Mouse (Mus musculus) heart, postnatal 36 days (tissue): Measurements from ENCODE around the gene Amigo3. TPM values are rescaled to one million over a fixed set of nuclear protein-coding genes. Genes with fewer than 3 reads are reported as not detected.

ENCODE experiments used
- DNase-seq, 2 experiments: peaks; one replicate each; pipeline ENCODE4 v3.0.0; 2021 to 2022
- intact Hi-C: fragments of 180-260 bp; cut with DNase I; formaldehyde crosslinking; loops from one replicate; pipeline ENCODE4 v1.15.1; 2025
- total RNA-seq, 2 experiments: library from RNA; stranded (reverse); gene quantifications; 2 replicates each; pipeline ENCODE4 v1.2.3; 2021

Amigo3 gene
- total RNA-seq, 2 experiments from 2014 or later = 1.1 to 1.4 TPM

GRCm38 (mm10) chr9:108051184-108051930 lies 1.6 kb upstream of the Amigo3 start:
- DNase-seq = no peak
- intact Hi-C loops = loop anchor here (2.0 to 5.0 kb wide), 2 partner anchors 49 to 89 kb away; partner anchors contain the start of gene Ip6k1

- intact Hi-C loops = loop anchor here (2.0 to 5.0 kb wide), 3 partner anchors 49 to 90 kb away; partner anchors contain the start of gene Ip6k1
- no peak for DNase-seq
Measured at GRCm38 (mm10) chr9:108051931-108052220, 1.1 kb upstream of the Amigo3 start.

DNA sequence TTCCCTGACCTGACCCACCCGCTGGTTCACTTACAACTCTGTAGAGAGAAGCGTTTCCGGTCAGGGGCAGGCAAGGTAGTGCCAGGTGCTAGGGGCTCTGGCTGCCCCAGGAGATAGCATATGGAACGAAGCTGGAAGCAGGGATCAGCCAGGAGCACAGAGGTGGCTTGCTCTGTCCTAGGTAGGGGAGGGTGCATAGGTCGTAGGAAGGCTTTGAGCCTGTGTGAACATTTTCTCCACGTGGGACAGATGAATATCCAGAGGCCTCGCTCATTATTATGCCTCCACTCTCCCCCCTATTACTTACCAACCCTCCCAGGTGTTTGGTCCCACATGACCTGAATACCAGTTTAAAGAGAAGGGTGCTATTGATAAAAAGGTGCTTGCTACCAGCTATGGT lies 548 bp upstream of the Amigo3 start:
- intact Hi-C loops = loop anchor here (2.0 to 5.0 kb wide), 2 partner anchors 66 to 90 kb away; no protein-coding TSS in a partner anchor
- no peak for DNase-seq

DNA sequence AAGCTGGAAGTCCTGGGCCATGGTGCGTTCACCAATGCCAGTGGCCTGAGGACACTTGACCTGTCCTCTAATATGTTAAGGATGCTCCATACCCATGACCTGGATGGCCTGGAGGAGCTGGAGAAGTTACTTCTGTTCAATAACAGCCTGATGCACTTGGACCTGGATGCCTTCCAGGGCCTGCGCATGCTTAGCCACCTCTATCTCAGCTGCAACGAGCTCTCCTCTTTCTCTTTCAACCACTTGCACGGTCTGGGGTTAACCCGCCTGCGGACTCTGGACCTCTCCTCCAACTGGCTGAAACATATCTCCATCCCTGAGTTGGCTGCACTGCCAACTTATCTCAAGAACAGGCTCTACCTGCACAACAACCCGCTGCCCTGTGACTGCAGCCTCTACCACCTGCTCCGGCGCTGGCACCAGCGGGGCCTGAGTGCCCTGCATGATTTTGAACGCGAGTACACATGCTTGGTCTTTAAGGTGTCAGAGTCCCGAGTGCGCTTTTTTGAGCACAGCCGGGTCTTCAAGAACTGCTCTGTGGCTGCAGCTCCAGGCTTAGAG lies 786 bp downstream of the Amigo3 start:
- DNase-seq = no peak
- intact Hi-C loops = loop anchor here (1.0 to 5.0 kb wide), 3 partner anchors 67 to 149 kb away; no protein-coding TSS in a partner anchor

DNA sequence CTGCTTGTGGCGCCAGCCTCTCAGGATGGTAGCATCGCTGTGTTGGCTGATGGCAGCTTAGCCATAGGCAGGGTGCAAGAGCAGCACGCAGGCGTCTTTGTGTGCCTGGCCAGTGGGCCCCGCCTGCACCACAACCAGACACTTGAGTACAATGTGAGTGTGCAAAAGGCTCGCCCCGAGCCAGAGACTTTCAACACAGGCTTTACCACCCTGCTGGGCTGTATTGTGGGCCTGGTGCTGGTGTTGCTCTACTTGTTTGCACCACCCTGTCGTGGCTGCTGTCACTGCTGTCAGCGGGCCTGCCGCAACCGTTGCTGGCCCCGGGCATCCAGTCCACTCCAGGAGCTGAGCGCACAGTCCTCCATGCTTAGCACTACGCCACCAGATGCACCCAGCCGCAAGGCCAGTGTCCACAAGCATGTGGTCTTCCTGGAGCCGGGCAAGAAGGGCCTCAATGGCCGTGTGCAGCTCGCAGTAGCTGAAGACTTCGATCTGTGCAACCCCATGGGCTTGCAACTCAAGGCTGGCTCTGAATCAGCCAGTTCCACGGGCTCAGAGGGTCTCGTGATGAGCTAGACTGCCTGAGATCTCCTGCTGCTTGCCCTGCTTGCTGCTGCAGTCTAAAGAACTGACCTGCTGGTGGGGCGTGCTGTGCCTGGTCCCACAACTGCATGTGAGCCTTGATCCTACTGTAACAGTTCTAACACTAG lies 1.5 kb downstream of the Amigo3 start:
- intact Hi-C loops = loop anchor here (5.0 kb wide), 1 partner anchor 92 kb away; no protein-coding TSS in a partner anchor
- no peak for DNase-seq

GRCm38 (mm10) chr9:108055061-108055460 lies 2.1 kb downstream of the Amigo3 start:
- DNase-seq = no peak
- intact Hi-C loops = no loop called here

DNA sequence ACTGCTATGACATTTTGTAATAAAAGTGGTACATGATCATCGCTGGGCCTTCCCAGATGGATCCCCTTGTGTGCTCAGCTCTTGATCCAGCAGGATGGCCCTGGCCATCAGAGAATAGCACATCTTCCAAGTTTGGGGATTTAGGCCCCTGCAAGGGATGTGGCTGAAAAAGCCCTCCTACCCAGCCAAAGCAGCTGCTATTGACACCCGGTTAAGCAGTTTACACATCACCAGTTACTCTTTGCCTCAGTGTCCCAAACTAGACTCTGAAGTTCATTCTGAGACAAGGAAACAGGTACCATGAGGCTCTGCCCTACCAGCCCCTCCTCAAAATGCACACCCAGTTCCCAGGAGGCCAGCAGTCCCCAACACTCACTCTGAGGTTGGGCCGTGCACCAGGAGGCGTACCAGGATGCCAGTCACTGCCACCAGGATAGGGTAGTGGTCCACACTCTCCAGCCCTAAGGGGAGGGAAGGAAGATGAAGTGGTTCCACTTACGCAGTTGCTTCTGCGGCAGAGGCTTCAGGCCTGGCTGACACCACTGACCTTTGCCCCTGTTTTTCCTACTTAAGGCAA lies 2.8 kb downstream of the Amigo3 start:
- DNase-seq = no peak
- intact Hi-C loops = no loop called here

DNA sequence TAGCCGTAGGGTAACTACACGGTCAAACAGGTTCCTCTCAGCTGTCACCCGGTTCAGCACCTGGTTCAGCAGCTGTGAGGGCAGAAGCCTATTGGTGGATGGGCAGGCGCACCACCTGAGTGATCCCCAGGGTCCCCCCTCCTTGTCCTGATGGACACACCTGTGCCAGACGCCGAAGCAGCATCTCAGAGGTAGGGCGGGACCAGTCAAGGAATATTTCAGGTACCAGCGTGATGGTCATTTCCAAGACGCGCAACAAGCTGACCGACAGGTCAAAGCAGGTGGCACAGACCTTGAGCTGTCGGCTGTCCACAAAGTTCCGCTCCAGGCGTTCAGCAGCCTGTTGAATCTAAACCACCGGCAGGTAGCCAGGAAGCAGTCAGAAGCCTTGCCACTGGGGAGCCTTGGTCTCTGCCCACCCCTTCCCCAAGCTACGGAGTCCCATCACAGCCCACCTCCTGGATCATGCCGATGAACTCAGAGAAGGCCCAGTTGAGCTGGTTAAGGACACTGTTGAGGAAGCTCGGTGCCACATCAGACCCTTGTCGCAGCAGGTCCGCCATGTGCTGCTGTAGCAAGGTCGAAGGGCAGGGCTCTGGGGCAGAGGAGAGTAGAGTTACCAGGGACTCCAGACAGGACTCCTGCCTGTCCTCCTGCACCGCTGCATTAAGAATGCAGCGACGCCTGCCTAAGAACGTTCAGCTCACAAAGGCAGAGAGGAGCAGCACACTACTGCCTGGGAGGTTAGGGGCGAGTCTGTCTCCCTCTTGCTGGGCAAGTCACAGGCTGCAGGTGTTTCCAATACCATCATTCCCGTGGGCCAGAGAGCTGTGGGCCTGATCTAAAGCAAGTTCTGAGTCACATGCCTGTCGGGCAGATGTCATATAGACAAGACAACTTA lies 3.7 kb downstream of the Amigo3 start:
- DNase-seq = no peak

GRCm38 (mm10) chr9:108057262-108057562 lies 4.3 kb downstream of the Amigo3 start:
- DNase-seq = no peak
- intact Hi-C loops = no loop called here

More for the DNA sequence above, 3.7 kb downstream of the Amigo3 start:
- intact Hi-C loops = no loop called here

DNA sequence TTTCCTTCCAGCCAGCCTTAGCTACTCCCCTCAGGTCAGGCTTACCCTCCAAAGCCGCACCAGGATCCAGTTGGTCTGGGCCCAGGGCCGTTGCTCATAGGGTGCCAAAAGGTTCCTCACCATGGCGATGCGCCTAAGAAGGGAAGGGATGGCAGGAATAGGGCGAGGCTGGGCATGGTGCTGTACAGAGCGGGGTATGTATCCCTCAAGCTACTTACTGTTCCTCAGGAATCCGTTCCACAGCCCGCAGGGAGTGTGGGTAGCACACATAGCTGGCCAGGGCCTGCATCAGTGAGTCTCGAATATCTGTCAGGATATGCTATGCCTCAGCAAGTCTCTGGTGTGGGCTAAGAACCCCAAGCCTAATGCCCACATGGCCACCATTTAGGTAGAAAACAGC lies 5.3 kb downstream of the Amigo3 start:
- intact Hi-C loops = no loop called here
- DNase-seq = no peak

GRCm38 (mm10) chr9:108062142-108062541 lies 9.2 kb downstream of the Amigo3 start:
- intact Hi-C loops = no loop called here
- no peak for DNase-seq

- no peak for DNase-seq
- intact Hi-C loops = no loop called here
Measured at GRCm38 (mm10) chr9:108063361-108063760, 10.4 kb downstream of the Amigo3 start.

- intact Hi-C loops = no loop called here
- DNase-seq = peak; percentile 55 to 56
Measured at GRCm38 (mm10) chr9:108065491-108066011, 12.6 kb downstream of the Amigo3 start.

GRCm38 (mm10) chr9:108067199-108067598 lies 14.2 kb downstream of the Amigo3 start:
- intact Hi-C loops = loop anchor here (1.0 kb wide), 2 partner anchors 104 to 163 kb away; no protein-coding TSS in a partner anchor
- no peak for DNase-seq

- DNase-seq = peak; percentile 88 to 89
- intact Hi-C loops = loop anchor here (1.0 kb wide), 2 partner anchors 105 to 164 kb away; no protein-coding TSS in a partner anchor
Measured at GRCm38 (mm10) chr9:108067900-108068299, 14.9 kb downstream of the Amigo3 start.

DNA sequence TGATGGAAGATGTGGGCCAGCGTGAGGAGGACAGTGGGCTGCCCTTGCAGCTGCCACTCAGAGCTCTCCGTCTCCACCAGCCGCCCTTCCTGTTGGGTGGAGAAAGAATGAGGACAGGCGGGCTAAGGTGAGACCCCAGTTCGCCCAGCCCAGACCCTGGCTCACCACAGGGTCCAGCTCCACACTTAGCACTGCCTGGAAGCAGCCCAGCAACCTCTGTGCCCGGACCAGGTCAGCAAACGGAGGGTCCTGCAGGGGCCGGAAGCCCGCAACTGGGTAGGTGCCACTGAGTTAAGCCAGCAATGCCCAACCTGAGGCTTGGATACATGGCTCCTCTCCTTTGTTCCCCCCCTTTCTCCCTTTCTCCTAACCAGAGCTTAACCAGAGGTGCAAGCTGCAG lies 16.0 kb downstream of the Amigo3 start:
- no peak for DNase-seq

GRCm38 (mm10) chr9:108069529-108069928 lies 16.6 kb downstream of the Amigo3 start:
- no peak for DNase-seq
- intact Hi-C loops = no loop called here

More for the DNA sequence above, 16.0 kb downstream of the Amigo3 start:
- intact Hi-C loops = no loop called here

DNA sequence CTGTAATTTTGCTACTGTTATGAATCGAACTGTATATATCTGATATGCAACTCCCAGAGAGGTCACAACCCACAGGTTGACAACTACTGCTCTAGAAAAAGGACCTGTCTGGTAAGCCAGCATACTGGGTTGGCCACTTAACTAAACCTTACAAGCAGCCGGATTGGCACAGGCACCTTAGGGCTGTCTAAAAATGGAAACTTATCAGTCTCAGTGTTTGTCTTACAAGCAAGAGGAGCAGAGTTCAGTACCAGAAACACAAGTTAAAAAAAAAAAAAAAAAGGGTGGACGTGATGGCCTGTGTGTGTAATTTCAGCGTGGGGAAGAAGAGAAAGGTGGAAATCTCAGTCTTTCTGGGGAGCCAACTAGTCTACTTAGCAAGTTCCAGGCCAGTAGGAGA lies 18.8 kb downstream of the Amigo3 start:
- DNase-seq = no peak
- intact Hi-C loops = no loop called here

DNA sequence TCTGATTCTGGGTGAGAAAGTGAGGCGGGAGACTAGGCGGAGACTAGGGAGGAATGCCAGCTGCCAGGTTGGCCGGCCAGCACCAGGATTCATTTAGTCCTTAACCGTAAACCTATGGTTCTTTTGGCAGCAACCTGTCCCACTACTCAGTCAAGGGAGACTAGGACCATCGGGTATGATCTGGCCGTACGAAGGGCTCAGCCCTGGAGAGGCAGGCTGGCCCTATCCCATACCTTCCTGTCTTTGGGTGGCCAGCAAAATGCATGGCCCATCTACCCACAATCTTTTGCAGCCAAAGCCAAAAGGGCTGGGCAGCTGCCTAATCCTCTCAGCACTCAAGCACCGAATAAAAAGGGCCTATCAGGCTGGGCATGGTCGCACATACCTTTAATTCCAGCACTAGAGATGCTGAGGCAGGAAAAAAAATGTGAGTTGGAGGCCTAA lies 19.5 kb downstream of the Amigo3 start:
- intact Hi-C loops = no loop called here

More for the DNA sequence above, 19.5 kb downstream of the Amigo3 start:
- no peak for DNase-seq
